Mouse (Mus musculus): ENCODE measurements around the gene Gdnf.

The Gdnf gene

GRCm38 (mm10) chr15:7810556-7811252 is at the start of gene Gdnf:
Gene Gdnf, plus strand, starts transcription at chr15:7810846.
- no peak for DNase-seq (ENCODE audit: low spot score in 2 of 2)

- DNase-seq (ENCODE audit: low spot score in 2 of 2), result no peak
Observed at GRCm38 (mm10) chr15:7767166-7767565, 43.5 kb upstream of the Gdnf start.

DNA sequence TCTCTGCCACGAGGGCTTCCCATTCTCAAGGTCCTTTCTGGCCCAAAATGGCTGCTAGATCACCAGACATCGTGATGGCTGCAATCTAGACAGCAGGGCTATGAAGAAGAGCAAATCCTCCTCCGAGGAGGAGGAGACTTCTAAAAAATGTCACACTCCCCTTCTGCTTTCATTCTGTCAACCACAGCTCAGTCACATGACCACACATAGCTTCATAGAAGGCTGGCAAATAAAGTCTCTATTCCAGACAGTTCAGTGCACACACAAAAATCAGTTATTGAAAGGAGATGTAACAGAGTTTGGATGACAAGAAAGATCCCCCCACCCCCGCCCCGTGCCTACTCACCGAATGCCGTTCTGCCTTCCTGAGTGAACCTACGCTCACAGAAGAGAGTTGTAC is 37.7 kb upstream of the Gdnf start:
- no peak for DNase-seq (ENCODE audit: low spot score in 2 of 2)

DNA sequence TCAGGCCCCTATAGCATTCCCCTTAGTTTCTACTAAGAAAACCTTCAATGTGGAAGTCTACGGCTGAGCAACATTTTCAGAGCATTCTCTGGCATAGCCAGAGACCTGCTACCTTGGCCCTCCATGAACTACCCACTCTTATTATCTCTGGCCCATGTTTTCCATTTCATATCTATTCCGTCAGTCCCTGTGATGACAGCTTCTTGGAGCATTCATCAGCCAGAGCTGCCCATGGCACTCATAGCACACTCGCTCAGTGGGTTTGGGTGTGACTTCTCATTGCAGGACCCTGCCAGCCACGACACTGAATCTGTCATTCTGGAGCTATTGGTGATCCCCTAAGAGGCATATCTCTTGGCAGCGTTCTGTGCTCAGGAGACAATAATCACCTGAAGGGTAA is 29.1 kb upstream of the Gdnf start:
- peak; percentile 54 to 64 for DNase-seq (ENCODE audit: low spot score in 2 of 2)

DNA sequence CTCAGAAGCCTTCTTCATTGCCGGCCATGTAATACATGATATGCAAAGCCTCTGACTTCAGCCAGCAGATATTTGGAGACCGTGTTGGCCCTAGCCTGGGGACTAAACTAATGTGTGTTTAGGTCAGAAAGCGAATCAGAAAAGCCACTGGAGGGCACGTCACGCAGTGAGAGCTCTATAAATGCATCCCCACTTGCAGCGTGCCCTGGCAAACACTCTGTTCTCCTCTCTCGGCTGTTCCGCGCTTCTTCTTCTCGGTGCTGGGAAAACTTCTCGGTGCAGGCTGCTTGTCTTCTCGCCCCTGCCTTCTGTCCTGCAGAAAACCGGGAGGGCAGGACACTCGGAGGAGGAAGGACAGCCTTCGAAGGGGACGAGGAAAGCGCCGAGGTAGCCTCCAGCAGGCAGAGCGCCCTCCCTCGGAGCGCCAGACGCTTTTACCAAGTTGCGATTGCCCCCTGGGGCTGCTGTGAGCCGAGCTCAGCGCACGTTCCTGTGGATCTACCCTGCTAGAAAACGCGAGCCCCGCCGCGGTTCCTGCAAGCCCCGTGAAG is 730 bp upstream of the Gdnf start:
- DNase-seq (ENCODE audit: low spot score in 2 of 2), result no peak

- no peak for DNase-seq (ENCODE audit: low spot score in 2 of 2)
Observed at GRCm38 (mm10) chr15:7811253-7811625, 593 bp downstream of the Gdnf start.

DNA sequence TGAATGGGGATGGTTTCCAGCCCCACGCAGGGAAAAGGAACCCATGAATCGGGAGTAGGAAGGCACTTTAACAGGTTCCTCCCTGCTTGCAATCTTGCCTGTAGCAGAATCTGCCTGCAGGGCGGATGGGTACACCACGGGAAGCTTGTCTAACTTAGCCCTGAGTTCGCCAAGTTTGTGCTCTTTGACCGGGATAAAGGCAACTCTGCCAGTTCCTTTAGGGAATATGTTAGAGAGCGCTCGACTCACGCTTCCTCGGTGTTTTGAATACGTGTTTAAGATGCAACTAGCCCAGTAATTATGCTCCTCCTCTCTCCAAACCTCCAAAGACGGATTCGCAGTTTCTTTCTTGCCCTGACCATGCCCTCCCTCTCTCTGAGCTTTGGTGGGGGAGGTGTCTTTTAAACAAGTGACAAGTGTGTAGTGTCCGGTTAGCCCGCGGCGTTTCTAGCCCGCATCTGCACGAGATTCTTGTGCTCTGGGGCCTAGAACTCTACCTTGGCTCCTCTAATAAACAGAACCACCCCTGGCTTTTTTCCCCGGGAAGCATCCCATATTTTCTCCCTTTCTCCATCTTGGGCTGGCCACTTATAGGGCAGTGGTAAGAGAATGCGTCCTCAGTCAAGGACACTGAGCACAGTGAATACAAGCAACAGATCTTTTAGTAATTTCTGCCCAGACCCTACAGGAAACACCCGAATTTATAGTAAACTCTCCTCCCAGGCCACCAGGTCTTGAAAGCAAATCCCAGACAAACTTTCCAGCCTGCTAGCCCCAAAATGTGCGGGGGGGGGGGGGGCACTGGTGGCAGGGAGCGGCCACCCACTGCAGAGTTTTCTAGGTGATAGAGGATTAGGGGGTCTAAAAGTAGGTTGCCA is 1.4 kb downstream of the Gdnf start:
- DNase-seq (ENCODE audit: low spot score in 2 of 2), result no peak

- peak; percentile 12 to 45 for DNase-seq (ENCODE audit: low spot score in 2 of 2)
Observed at GRCm38 (mm10) chr15:7812872-7813530, 2.4 kb downstream of the Gdnf start.

- no peak for DNase-seq (ENCODE audit: low spot score in 2 of 2)
Observed at GRCm38 (mm10) chr15:7813531-7814370, 3.1 kb downstream of the Gdnf start.

DNA sequence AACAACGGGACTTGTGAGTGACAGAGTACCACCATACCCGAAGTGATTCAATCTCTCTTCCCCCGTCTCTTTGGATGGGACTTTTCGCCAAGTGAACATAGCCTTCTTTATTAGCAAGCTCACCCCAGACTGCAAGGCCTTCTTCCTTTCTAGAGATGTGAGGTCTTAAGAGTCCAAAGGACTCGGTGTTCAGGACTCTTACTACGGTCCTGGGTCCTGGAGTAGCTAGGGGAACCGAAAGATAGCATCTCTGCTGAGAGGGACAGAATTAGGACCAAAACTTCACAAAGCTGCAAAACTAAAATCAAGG is 3.7 kb downstream of the Gdnf start:
- DNase-seq (ENCODE audit: low spot score in 2 of 2), result no peak

- DNase-seq (ENCODE audit: low spot score in 2 of 2), result no peak
Observed at GRCm38 (mm10) chr15:7814917-7815316, 4.3 kb downstream of the Gdnf start.

- DNase-seq (ENCODE audit: low spot score in 2 of 2), result no peak
Observed at GRCm38 (mm10) chr15:7815521-7815944, 4.9 kb downstream of the Gdnf start.

- no peak for DNase-seq (ENCODE audit: low spot score in 2 of 2)
Observed at GRCm38 (mm10) chr15:7823886-7824285, 13.2 kb downstream of the Gdnf start.

DNA sequence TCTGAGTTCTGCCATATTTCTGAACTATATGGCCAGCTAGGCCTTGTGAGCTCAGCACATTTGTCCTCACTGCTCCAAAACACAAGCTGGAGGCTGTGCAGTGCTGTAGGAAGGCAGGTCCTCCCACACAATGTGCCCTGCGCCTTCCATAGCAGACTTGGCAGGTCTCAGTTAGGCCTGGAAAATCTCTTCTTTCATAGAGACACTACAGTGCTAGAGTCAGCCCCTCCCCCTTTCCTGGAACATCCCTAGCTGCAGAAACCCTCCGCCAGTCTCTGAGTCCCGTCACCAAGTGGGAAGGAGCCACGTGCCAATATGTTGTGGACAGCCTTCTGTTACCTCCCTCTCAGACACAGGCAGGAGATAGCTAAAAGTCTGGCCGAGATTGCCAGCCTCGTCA is 14.9 kb downstream of the Gdnf start:
- no peak for DNase-seq (ENCODE audit: low spot score in 2 of 2)

GRCm38 (mm10) chr15:7835404-7835803 is 24.8 kb downstream of the Gdnf start:
- no peak for DNase-seq (ENCODE audit: low spot score in 2 of 2)

DNA sequence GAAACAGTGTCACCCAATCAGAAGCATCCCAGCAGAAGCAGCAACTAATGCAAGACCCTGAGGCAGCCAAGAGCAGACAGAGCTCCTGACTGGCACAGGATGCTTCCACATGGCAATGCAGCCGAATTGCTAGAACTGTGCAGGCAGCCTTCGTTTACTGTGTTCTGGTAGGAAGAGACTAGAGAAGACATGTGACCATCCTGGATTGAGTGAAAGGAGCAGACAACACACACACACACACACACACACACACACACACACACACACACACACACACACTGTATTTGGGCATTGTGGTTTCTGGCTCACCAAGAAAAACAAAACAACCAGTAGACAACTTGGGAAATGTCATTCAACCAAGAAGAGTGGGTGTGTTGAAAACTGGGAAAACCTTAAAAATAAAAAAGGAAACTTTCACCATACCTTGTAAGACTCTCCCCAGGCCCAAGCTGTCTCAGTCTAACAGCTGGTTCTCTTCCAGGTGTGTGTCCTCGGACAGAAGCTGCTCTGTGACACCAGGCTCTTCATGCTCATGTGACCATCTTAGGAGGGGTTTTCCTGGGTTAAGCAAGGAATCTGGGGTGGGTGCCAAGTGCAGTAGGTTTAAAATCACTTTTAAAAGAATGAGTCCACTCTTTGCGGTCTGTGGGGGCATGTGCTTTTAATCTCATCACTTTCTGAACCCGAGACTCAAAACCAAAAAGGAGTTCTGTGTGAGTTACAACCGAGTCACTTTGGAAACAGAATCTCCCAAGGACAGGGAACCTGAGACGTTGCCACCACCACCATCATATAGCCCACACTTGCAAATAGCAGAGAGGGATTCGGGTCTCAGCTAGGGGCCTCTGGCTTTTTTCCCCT is 27.6 kb downstream of the Gdnf start:
- no peak for DNase-seq (ENCODE audit: low spot score in 2 of 2)

GRCm38 (mm10) chr15:7838921-7839309 is 28.3 kb downstream of the Gdnf start:
- no peak for DNase-seq (ENCODE audit: low spot score in 2 of 2)

DNA sequence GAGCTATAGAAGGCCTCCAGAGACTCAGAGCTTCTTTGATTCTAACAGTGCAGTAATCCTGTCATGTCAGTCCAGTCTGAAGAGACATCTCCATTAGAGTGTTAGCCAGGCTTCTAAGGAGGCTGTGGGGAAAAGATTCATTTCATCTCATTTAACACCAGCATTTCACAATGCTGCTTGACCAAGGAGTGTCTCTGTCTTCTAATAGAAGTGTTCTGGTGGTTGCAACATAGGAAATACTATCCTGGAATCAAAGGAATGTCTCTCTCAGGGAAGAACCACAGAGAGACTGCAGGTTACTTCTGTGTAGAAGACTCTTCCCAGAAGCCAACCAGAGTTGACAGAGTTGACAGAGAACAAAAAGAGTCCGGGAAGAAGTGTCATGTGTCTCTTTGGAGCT is 31.0 kb downstream of the Gdnf start:
- no peak for DNase-seq (ENCODE audit: low spot score in 2 of 2)

GRCm38 (mm10) chr15:7842398-7842797 is 31.8 kb downstream of the Gdnf start:
- no peak for DNase-seq (ENCODE audit: low spot score in 2 of 2)

- DNase-seq (ENCODE audit: low spot score in 2 of 2), result peak; percentile 11 to 30
Observed at GRCm38 (mm10) chr15:7857418-7857817, 46.8 kb downstream of the Gdnf start.

- DNase-seq (ENCODE audit: low spot score in 2 of 2), result no peak
Observed at GRCm38 (mm10) chr15:7858841-7859240, 48.2 kb downstream of the Gdnf start.

Measured in heart, adult 9 months (tissue).